Mouse (Mus musculus) intestine, embryonic 14.5 days (tissue): ENCODE data around the gene Naip6. TPM values are rescaled to one million over a fixed set of nuclear protein-coding genes. Genes with fewer than 3 reads are reported as not detected.
A peak's percentile ranks its signal among the peaks of the same experiment; 100 is the strongest.
"Not testable (repeated sequence)": the region's sequence is repeated elsewhere in the genome, so short reads cannot be mapped to it uniquely, and the experiment has no call there.

Source experiments
- ATAC-seq: fragments of 200-750 bp; cut with Nextera tagmentation; replicated peaks from 2 replicates; pipeline ENCODE4 v1.8.0; 2017; ENCODE audit warnings: low read depth, moderate number of reproducible peaks, moderate TSS enrichment, moderate library complexity; ENCODE audit not compliant: low FRiP score, low TSS enrichment
- DNase-seq: peaks from one replicate; pipeline ENCODE4 v3.0.0-alpha.2; 2018; ENCODE audit warnings: low spot score
- H3K27ac ChIP-seq: fragments of 300-500 bp; sonication (generic); 2 replicates; pipeline ENCODE4 v1.5.1; 2014; ENCODE audit warnings: low read depth, mild to moderate bottlenecking, control low read depth
- H3K27me3 ChIP-seq: fragments of 300-500 bp; sonication (generic); replicated peaks from 2 replicates; pipeline ENCODE4 v1.6.1; 2014; ENCODE audit warnings: low read length, control low read depth; ENCODE audit not compliant: control insufficient read depth, insufficient read depth
- H3K36me3 ChIP-seq: fragments of 300-500 bp; sonication (generic); 2 replicates; pipeline ENCODE4 v1.6.1; 2014; ENCODE audit warnings: low read length, control low read depth; ENCODE audit not compliant: control insufficient read depth, insufficient read depth
- H3K4me1 ChIP-seq: fragments of 300-500 bp; sonication (generic); replicated peaks from 2 replicates; pipeline ENCODE4 v1.6.1; 2014; ENCODE audit warnings: low read length, control low read depth, mixed read lengths; ENCODE audit not compliant: control insufficient read depth, insufficient read depth
- H3K4me2 ChIP-seq: fragments of 300-500 bp; sonication (generic); 2 replicates; pipeline ENCODE4 v1.6.1; 2014; ENCODE audit warnings: low read length
- H3K4me3 ChIP-seq: fragments of 300-500 bp; sonication (generic); 2 replicates; pipeline ENCODE4 v1.5.1; 2014; ENCODE audit warnings: low read depth, low read length, control low read depth, mixed read lengths
- H3K9ac ChIP-seq: fragments of 300-500 bp; sonication (generic); 2 replicates; pipeline ENCODE4 v1.6.1; 2014; ENCODE audit warnings: mild to moderate bottlenecking, low read length
- H3K9me3 ChIP-seq: fragments of 300-500 bp; sonication (generic); 2 replicates; pipeline ENCODE4 v1.6.1; 2016; ENCODE audit warnings: low read length, control low read depth; ENCODE audit not compliant: control insufficient read depth
- WGBS: fragments of 180-500 bp; shearing (Covaris S2); extraction: QIAGEN DNeasy Blood & Tissue Kit; methylation state at CpG from one replicate; pipeline ENCODE4 v1.1.7; 2014; 5-methylcytosine and 5-hydroxymethylcytosine counted together
- polyA plus RNA-seq: library from polyadenylated mRNA; unstranded; fragments of >200 nt; fragmentation: Nextera tagmentation; extraction: Ambion mirVana; gene quantifications from 2 replicates; pipeline ENCODE4 v1.2.1, GENCODE M21; 2014

Naip6 gene
- polyA plus RNA-seq: 5.1 and 5.3 TPM in 2 replicates

GRCm38 (mm10) chr13:100317256-100317893, at the start of gene Naip6:
Gene Naip6, minus strand, starts transcription at chr13:100317674.
- not testable (repeated sequence) for H3K27ac ChIP-seq, ATAC-seq, H3K4me1 ChIP-seq, H3K9ac ChIP-seq, H3K36me3 ChIP-seq, DNase-seq, H3K27me3 ChIP-seq, H3K4me3 ChIP-seq, H3K9me3 ChIP-seq, H3K4me2 ChIP-seq
- 55% methylated on average over 5 of the region's 6 CpGs for WGBS

GRCm38 (mm10) chr13:100352315-100352714, 34.8 kb upstream of the Naip6 start:
- not testable (repeated sequence) for DNase-seq, H3K9ac ChIP-seq, H3K4me1 ChIP-seq, H3K36me3 ChIP-seq, H3K4me2 ChIP-seq, H3K27me3 ChIP-seq, H3K9me3 ChIP-seq, H3K4me3 ChIP-seq, ATAC-seq
- peak overlapping the region; percentile 47; the same call in 1 of the 2 replicates for H3K27ac ChIP-seq
- WGBS: 46% methylated on average over 2 of the region's 2 CpGs

GRCm38 (mm10) chr13:100349510-100350173, 32.2 kb upstream of the Naip6 start:
- H3K4me1 ChIP-seq, H3K9ac ChIP-seq, H3K9me3 ChIP-seq, H3K4me3 ChIP-seq, H3K27ac ChIP-seq, H3K4me2 ChIP-seq, H3K36me3 ChIP-seq, DNase-seq, H3K27me3 ChIP-seq: not testable (repeated sequence)
- 0 out of 2 replicates have a peak, but pooled peaks have one; percentile 32 for ATAC-seq
- WGBS: 72% methylated on average over 1 of the region's 2 CpGs

GRCm38 (mm10) chr13:100341822-100342221, 24.3 kb upstream of the Naip6 start:
- Histone ChIP-seq H3K36me3 (no peaks in the 10 kb centered on the region), H3K27ac (no peak overlapping the region), H3K27me3 (no peaks in the 10 kb centered on the region), H3K4me1 (no peaks in the 10 kb centered on the region), H3K9ac (no peak overlapping the region), H3K4me2 (no peak overlapping the region), H3K9me3 (no peaks in the 10 kb centered on the region), H3K4me3 (no peak overlapping the region)
- 68% methylated on average over 2 of the region's 2 CpGs for WGBS
- ATAC-seq (no peak), DNase-seq (no peak)

GRCm38 (mm10) chr13:100331728-100332127, 14.3 kb upstream of the Naip6 start:
- not testable (repeated sequence) for H3K9ac ChIP-seq, H3K4me1 ChIP-seq, H3K27me3 ChIP-seq, ATAC-seq, DNase-seq, H3K9me3 ChIP-seq, H3K4me2 ChIP-seq, H3K36me3 ChIP-seq, H3K4me3 ChIP-seq, H3K27ac ChIP-seq
- WGBS: 22% methylated on average over 5 of the region's 5 CpGs

GRCm38 (mm10) chr13:100328899-100329298, 11.4 kb upstream of the Naip6 start:
- H3K36me3 ChIP-seq, H3K4me1 ChIP-seq, H3K4me2 ChIP-seq, H3K9me3 ChIP-seq, DNase-seq, H3K27me3 ChIP-seq, H3K9ac ChIP-seq, H3K27ac ChIP-seq, ATAC-seq, H3K4me3 ChIP-seq: not testable (repeated sequence)
- 0% methylated on average over 1 of the region's 1 CpGs for WGBS

GRCm38 (mm10) chr13:100328029-100328428, 10.6 kb upstream of the Naip6 start:
- peak; percentile 77; the same call in 1 of the 2 replicates for ATAC-seq
- not testable (repeated sequence) for H3K4me1 ChIP-seq, H3K27me3 ChIP-seq, H3K4me3 ChIP-seq, H3K9ac ChIP-seq, H3K9me3 ChIP-seq, H3K27ac ChIP-seq, H3K4me2 ChIP-seq, DNase-seq, H3K36me3 ChIP-seq
- WGBS: 32% methylated on average over 2 of the region's 2 CpGs

- H3K27ac ChIP-seq: not testable (repeated sequence)
These were observed 4.9 kb upstream of the Naip6 start for GRCm38 (mm10) chr13:100322266-100322837.

More at GRCm38 (mm10) chr13:100322266-100322837, 4.9 kb upstream of the Naip6 start:
- not testable (repeated sequence) for H3K4me1 ChIP-seq, H3K9me3 ChIP-seq, H3K4me2 ChIP-seq, H3K36me3 ChIP-seq, ATAC-seq, H3K4me3 ChIP-seq, DNase-seq, H3K9ac ChIP-seq, H3K27me3 ChIP-seq
- WGBS: 86% methylated on average over 3 of the region's 3 CpGs
